Mouse (Mus musculus): ENCODE data around the gene Arid3b. TPM values are rescaled to one million over a fixed set of nuclear protein-coding genes. Genes with fewer than 3 reads are reported as not detected.

Gene Arid3b
- 3.6 and 5.7 TPM in 2 replicates for polyA plus RNA-seq (2012)

GRCm38 (mm10) chr9:57836581-57837170 is at the start of gene Arid3b:
Arid3b (minus strand) TSS chr9:57836793.

GRCm38 (mm10) chr9:57765364-57766351 is 70.9 kb downstream of the Arid3b start, which contains the start of gene Clk3:
Clk3 (minus strand) TSS chr9:57765860.

Other genes with a start within 250 kb of the Arid3b start
- 3.7 and 5.0 TPM in 2 replicates for gene Ulk3, start 247.3 kb downstream of the Arid3b start, polyA plus RNA-seq (2012)
- 0.16 TPM in 1 of 2 replicates, not detected in the other for gene Cplx3, start 230.5 kb downstream of the Arid3b start, polyA plus RNA-seq (2012)
- not detected in 2 replicates for gene Lman1l, start 216.0 kb downstream of the Arid3b start, polyA plus RNA-seq (2012)
- gene Csk, start 183.2 kb downstream of the Arid3b start, polyA plus RNA-seq (2012), result 284 and 309 TPM in 2 replicates
- gene Cyp1a2, start 153.1 kb downstream of the Arid3b start, polyA plus RNA-seq (2012), result not detected in 2 replicates
- gene Cyp1a1, start 148.9 kb downstream of the Arid3b start, polyA plus RNA-seq (2012), result 0.08 and 0.12 TPM in 2 replicates
- 11.6 and 12.9 TPM in 2 replicates for gene Edc3, start 128.3 kb downstream of the Arid3b start, polyA plus RNA-seq (2012)
- 70.6 and 84.9 TPM in 2 replicates for gene Clk3, start 70.9 kb downstream of the Arid3b start, polyA plus RNA-seq (2012)
- 79.6 and 88.1 TPM in 2 replicates for gene Ubl7, start 74.2 kb upstream of the Arid3b start, polyA plus RNA-seq (2012)
- 2.3 and 3.0 TPM in 2 replicates for gene Sema7a, start 103.3 kb upstream of the Arid3b start, polyA plus RNA-seq (2012)
- gene Cyp11a1, start 169.6 kb upstream of the Arid3b start, polyA plus RNA-seq (2012), result 0.49 and 0.76 TPM in 2 replicates
- not detected in 2 replicates for gene Stra6, start 227.0 kb upstream of the Arid3b start, polyA plus RNA-seq (2012)

Data from megakaryocyte-erythroid progenitor cell, adult 5 weeks (primary cell).